Mouse (Mus musculus): ENCODE results near the gene Furin. TPM values are rescaled to one million over a fixed set of nuclear protein-coding genes. Genes with fewer than 3 reads are reported as not detected.
A peak's percentile ranks its signal among the peaks of the same experiment; 100 is the strongest.

Gene Furin
- total RNA-seq, 2 experiments from 2014 or later, result 38.8 to 46.2 TPM

DNA sequence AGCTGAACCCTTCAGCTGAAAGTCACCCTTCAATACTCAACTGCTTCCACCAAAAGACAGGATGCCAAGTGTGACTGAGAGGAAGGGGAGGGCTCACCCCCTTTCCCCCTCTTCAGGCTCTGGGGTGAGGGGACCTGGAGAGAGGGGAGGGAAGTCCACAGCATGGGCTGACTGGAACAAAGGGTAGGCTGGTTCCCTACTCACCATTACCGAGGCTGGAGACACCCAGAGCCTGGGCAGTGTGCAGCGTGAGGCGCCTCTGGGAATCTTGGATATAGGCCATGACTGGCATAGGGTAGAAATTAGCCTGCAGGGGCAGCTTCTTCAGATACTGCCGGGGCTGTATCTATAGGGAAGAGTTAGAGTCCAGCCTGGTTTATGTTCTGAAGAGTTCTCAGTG is 47.2 kb downstream of the Furin start:
- no peak for DNase-seq (ENCODE audit: low spot score in 2 of 2)
- intact Hi-C loops (cut with DNase I), result no loop called here

DNA sequence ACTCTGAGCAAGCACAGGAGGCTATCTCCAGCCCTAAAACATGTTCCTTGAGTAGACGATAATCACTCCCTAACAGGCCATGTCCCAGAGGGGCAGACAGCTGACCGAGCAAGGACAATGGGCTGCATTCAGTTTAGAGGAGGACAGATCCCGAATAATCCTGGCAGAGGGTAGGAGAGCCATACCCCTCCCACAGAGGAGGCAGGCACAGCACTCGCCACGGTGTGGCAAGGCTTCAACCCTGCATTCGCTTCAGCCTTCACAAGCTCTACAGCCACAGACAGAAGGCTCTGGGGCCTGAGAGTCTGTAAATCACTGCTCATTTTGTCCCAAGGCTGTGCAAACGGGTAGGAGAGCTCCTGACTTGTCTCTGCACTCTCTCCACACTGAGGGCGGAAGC is 48.1 kb downstream of the Furin start:
- intact Hi-C loops (cut with DNase I), result no loop called here
- peak in 1 of 2 experiments; percentile 53 for DNase-seq (ENCODE audit: low spot score in 2 of 2)

DNA sequence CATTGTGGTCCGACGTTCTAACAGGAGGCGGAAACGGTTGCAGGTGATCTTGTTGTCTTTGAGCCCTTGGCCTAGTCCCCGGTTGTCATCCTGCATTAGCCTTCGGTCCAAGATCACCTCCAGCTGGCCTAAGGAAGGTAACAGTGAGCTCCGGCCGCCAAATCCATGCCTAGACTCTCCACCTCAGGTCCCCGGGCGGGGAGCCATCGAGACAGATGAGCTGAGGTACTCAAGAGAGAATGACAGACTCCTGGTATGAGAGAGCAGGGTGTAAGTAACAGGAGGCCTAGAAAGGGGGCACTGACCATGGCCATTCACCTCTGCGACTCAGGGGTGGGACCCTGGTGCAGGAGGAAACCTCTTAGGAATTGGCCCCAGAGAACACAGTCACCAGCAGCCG is 48.9 kb downstream of the Furin start:
- intact Hi-C loops (cut with DNase I), result no loop called here
- no peak for DNase-seq (ENCODE audit: low spot score in 2 of 2)

DNA sequence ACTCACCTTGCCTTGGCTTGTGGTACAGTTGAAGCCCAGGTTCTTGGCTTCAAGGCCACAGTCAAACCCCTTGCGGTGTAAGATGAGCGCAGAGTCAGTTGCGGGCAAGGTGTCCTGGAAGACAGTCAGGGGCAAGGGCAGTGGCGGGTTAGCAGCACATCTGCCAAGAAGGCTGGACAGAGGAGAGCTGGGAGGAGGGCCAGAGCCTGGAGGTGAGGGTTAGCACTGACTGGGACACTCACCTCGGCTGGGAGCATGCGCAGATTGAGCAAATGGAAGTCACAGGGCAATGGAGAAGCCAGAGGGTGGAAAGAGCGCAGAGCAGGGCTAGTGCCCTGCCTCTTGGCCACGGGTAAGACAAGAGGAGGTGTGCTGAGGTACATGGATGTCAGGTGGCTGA is 52.3 kb downstream of the Furin start:
- no peak for DNase-seq (ENCODE audit: low spot score in 2 of 2)
- intact Hi-C loops (cut with DNase I), result no loop called here

DNA sequence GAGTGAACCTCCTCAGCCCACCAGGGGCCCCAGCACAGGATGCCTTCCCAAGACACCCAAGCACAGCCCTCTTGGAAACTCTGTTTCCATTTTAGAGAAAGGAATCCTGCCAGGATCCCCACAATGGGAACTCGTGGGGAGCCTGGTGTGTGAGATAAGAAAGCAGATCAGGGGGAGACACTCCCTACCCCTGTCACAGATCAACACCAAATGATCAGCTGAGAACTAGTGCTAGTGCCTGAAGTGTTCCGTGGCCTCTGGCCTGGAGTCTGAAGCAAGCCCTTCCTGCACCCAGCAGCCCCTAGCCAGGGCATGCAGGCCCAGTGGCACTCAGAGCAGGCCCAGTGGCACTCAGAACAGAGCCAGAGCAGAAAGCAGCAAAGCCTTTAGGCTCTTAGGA is 54.4 kb downstream of the Furin start:
- no peak for DNase-seq (ENCODE audit: low spot score in 2 of 2)
- intact Hi-C loops (cut with DNase I), result no loop called here

DNA sequence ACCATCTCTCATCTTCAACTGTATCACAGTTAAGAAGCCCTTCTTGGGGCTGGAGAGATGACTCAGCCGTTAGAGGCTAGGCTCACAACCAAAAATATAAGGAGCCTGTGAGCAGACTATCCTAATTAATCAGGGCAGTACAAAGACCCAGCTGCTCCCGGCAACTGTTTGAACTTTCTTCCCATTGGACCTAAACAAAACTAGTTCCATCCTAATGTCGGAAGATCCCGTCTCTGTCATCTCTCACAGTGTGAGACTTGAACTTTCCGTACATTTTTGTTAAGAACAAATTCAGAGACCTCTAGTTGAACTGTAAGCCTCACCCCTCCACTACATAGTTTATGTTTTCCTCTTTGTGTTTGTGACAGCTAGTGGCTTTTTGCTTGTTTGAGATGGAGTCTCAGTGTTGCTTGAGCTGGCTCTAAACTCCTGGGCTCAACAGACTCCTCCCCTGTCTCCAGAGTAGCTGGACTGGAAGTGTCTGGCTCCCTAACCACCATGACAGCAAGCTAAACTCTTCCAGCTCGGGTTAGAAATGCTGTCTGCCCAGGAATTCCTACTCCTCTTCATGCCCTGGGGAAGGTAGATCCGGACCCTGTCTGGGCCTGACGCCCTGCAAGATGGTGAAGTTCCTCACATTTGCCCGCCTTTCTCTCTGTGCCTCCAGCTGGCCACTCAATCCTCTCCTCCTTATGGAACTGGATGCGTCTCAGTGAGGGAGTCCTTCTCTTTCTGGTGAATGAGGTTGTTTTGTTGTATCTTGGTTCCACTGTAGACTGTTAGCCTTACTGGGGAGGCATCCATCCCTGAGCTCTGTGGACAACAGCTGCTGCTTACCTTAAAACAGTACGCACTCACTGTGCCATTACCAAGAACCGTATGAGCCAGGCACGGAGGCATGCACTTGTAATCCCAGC is 57.3 kb downstream of the Furin start:
- DNase-seq (ENCODE audit: low spot score in 2 of 2), result no peak
- intact Hi-C loops (cut with DNase I), result no loop called here

DNA sequence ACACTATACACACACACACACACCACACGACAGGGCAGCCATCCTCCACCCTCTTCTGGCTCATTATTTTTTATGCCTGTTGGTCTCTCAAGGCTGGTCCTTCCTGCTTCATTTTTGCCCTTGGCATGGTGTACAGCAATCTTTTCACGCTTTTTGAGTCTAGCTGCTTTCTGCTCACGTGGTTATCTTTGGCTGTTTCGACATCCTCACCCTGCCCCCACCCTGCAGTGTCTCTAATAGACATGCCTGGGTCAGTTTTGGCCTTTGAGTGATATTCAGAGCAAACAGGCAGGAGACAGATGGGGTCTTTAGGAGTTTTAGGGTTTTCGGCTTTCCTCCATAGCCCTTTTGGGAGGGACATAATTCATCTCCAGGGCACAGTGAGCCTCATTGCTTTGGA is 58.4 kb downstream of the Furin start:
- intact Hi-C loops (cut with DNase I), result no loop called here
- no peak for DNase-seq (ENCODE audit: low spot score in 2 of 2)

DNA sequence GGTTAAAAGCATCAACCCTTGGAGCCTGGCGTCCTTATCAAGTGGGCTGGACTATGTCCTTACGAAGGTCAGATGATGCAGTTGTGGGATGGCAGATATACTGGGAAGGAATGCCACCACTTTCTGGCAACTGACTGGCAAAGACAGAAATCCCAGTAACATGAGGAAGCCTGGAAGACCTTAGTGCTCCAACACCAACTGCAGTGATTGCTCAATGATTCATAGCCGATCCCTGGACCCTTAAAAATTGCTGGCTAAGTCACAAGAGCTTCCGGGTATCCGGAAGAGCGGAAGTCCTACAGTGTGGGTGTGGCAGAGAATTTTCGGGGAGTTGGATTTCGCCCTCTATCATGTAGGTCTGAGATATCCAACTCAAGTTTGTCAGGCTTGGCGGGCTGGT is 59.1 kb downstream of the Furin start:
- no peak for DNase-seq (ENCODE audit: low spot score in 2 of 2)
- intact Hi-C loops (cut with DNase I), result no loop called here

DNA sequence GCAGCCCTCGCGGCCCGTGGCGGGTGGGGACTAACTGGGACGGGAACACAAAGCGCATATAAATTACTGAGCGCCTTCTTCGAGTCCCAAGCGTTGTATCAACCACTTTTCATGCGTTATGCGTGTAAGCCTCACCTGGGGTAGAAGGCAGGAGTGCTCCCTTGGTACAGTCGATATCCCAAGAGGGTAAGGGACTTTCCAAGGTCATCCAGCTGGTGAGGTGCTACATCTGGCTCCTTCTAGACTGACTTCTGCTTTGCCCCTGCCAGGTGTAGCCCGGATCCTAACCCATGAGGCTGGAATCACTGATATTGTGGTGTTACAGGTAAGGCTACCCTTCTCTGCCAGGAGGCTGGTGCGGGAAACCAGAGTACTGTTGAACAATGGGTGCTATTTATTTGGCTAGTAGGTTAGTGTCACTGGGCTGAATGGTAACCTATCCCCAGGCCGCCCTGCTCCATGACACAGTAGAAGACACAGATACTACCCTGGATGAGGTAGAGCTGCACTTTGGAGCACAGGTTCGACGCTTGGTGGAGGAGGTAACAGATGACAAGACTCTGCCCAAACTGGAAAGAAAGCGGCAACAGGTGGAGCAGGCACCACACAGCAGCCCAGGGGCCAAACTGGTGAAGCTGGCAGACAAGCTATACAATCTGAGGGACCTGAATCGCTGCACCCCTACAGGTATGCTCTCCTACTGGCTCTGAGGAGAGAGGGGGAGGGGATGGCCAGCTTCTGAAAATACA is 61.8 kb downstream of the Furin start:
- no peak for DNase-seq (ENCODE audit: low spot score in 2 of 2)
- intact Hi-C loops (cut with DNase I), result no loop called here

DNA sequence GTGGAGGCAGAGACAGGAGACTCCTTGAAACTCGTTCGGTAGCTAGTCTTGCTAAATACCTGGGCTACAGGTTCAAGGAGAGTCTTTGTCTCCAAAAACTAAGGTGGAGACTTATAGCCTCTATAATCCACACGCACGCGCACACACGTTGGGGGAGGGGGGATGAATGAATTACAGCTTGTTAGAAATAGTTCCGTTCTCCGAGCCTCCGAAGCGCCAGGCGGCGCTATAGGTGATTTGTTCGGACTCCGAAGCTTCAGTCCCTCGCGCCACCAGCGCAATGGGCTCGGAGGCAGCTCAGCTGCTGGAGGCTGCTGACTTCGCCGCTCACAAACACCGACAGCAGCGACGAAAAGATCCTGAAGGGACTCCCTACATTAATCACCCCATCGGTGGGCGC is 62.4 kb downstream of the Furin start, which contains the start of gene Hddc3:
Gene Hddc3 (plus strand): TSS at position 247 of the 400 bp plus-strand sequence.
- peak; percentile 98 for DNase-seq (ENCODE audit: low spot score in 2 of 2)
- intact Hi-C loops (cut with DNase I), result no loop called here

DNA sequence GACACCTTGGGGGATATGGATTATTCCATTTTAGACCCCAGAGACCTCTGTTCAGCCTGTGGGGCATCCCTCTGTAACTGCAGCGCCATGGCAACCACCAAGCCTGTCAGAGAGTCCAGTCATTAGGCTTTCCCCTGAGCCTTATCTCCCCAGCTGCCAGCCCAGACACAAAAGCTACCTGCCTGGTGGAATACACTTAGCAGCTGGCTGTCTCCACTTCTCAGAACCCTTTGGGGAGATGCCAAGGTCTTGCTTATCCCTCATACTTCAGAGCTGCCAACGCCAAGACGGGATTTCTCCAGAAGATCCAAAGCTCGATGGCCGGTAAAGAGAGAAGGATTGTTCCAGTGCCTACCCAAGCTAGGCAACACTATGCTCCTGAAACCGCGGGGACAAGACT is 63.4 kb downstream of the Furin start:
- intact Hi-C loops (cut with DNase I), result loop anchor here (2.0 kb wide), 1 partner anchor 29 kb away; the partner anchor contains the start of gene Man2a2
- DNase-seq (ENCODE audit: low spot score in 2 of 2), result no peak

DNA sequence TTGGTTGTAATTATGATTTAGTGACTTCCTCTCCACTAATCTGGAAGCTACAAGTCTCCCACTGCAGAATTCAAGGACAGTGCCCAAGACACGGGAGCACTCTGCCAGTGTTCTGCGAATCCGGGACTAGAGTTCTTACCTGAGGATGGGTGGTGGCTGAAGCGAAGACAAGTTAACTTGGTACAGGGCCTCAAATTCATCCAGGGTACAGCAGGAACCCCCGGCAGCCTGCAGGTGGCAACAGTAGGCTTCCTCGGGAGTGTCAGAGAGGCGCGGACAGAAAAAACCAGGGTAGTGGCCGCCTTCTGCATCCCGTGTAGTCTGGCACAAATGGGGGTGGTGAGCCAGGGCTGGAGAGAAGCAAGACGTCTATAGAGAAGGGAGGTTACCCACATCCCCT is 64.4 kb downstream of the Furin start, which contains the start of gene Unc45a:
Gene Unc45a (minus strand): TSS at position 213 of the 400 bp plus-strand sequence.
- peak; percentile 66 to 68 for DNase-seq (ENCODE audit: low spot score in 2 of 2)
- intact Hi-C loops (cut with DNase I), result loop anchor here (2.0 kb wide), 1 partner anchor 30 kb away; the partner anchor contains the start of gene Man2a2

DNA sequence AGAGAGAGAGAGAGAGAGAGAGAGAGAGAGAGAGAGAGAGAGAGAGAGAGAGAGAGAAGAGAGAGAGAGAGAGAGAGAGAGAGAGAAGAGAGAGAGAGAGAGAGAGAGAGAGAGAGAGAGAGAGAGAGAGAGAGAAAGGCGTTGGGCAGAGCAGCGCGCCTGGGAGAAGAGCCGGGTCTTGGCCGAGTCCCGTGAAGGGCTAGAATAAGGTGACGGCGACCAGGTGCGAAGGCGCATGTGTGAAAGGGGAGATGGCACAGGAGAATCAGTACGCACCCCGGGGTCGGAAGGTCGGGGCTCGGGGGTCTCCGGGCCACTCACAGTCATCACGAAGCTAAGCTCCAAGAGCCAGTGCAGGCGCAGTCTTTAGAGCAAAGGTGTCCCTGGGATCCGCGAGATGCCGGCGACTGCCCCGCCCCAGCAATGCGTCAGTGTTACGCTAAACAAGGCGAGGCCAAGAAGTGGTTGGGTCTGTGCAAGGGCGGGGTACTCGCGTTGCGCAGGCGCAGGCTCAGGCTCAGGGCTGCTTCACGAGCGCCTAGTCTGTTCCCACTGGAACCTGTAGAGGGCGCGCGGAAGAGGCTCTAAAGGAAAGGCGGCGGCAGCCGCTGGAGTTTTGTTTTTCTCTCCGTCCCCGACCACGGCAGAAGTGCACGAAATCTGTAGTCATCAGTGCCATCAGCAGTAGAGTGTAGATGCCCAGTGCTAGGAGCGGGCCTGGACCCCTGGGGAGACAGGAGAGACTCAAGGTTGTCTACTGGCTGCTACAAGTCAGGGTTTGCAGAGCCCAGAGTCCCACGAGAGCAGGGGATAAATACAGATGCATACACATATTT is 65.2 kb downstream of the Furin start:
- DNase-seq (ENCODE audit: low spot score in 2 of 2), result peak; percentile 98 to 99
- intact Hi-C loops (cut with DNase I), result loop anchor here (2.0 to 5.0 kb wide), 2 partner anchors 31 to 43 kb away; partner anchors contain the start of gene Man2a2

DNA sequence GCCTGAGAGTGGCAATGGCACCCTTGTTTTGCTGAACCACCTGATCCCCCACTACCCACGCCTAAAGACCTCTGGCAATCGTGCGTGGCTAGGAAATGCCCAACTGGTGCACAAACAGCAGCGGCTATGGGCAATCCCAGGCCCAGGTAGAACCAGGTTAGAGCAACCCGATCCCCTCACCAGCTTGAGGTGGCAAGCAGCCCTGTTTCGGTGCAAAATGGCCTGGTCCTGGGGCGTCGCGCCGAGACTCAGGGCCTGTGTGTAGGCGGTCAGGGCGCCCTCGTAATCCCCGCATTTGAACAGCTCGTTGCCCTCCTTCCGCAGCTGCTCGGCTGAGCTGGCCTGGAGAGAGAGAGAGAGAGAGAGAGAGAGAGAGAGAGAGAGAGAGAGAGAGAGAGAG is 65.9 kb downstream of the Furin start:
- DNase-seq (ENCODE audit: low spot score in 2 of 2), result no peak

More for the DNA sequence above, 65.9 kb downstream of the Furin start:
- intact Hi-C loops (cut with DNase I), result loop anchor here (5.0 kb wide), 1 partner anchor 42 kb away; no protein-coding TSS in a partner anchor

Other genes with a start within 250 kb of the Furin start
- 10 to 100 TPM; 20.0 to 20.7 TPM for gene Sema4b, start 218.6 kb downstream of the Furin start, total RNA-seq (2021)
- 10 to 100 TPM; 18.7 to 22.0 TPM for gene Cib1, start 172.6 kb downstream of the Furin start, total RNA-seq (2021)
- gene Gdpgp1, start 172.6 kb downstream of the Furin start, total RNA-seq (2021), result 1 to 10 TPM; 6.6 to 6.7 TPM
- 1 to 10 TPM in 1 of 2 experiments, under 1 TPM in 1; 0.95 to 1.2 TPM for gene Ttll13, start 159.1 kb downstream of the Furin start, total RNA-seq (2021)
- 10 to 100 TPM; 39.9 to 42.4 TPM for gene Ngrn, start 144.2 kb downstream of the Furin start, total RNA-seq (2021)
- gene Vps33b, start 135.8 kb downstream of the Furin start, total RNA-seq (2021), result 10 to 100 TPM; 19.3 to 19.6 TPM
- gene Prc1, start 111.0 kb downstream of the Furin start, total RNA-seq (2021), result 1 to 10 TPM; 3.2 to 3.8 TPM
- 10 to 100 TPM; 11.8 to 12.8 TPM for gene Rccd1, start 81.0 kb downstream of the Furin start, total RNA-seq (2021)
- 10 to 100 TPM; 44.8 to 49.7 TPM for gene Unc45a, start 64.4 kb downstream of the Furin start, total RNA-seq (2021)
- 10 to 100 TPM; 42.0 to 53.2 TPM for gene Hddc3, start 62.3 kb downstream of the Furin start, total RNA-seq (2021)
- 100 to 1,000 TPM; 114 to 118 TPM for gene Man2a2, start 34.1 kb downstream of the Furin start, total RNA-seq (2021)
- 1 to 10 TPM; 5.6 to 6.7 TPM for gene Fes, start 17.5 kb downstream of the Furin start, total RNA-seq (2021)
- gene Blm, start 129.7 kb upstream of the Furin start, total RNA-seq (2021), result 1 to 10 TPM; 3.9 to 5.2 TPM